Mouse (Mus musculus) layer of hippocampus, adult 9-10 months (tissue): ENCODE data around the gene Agpat1.

ENCODE experiments used
- DNase-seq: peaks from one replicate; pipeline ENCODE4 v3.0.0; 2022; ENCODE audit warnings: low spot score

Agpat1 gene

GRCm38 (mm10) chr17:34654392-34654791, 50.3 kb downstream of the Agpat1 start:
- DNase-seq: no peak

- DNase-seq: no peak
Measured at GRCm38 (mm10) chr17:34655160-34655559, 51.1 kb downstream of the Agpat1 start.

- no peak for DNase-seq
Measured at GRCm38 (mm10) chr17:34655581-34655991, 51.5 kb downstream of the Agpat1 start.

GRCm38 (mm10) chr17:34656666-34657065, 52.6 kb downstream of the Agpat1 start:
- no peak for DNase-seq

GRCm38 (mm10) chr17:34657271-34657670, 53.2 kb downstream of the Agpat1 start:
- no peak for DNase-seq

- no peak for DNase-seq
Measured at GRCm38 (mm10) chr17:34658145-34658544, 54.1 kb downstream of the Agpat1 start.

- DNase-seq: no peak
Measured at GRCm38 (mm10) chr17:34658591-34658990, 54.5 kb downstream of the Agpat1 start.

GRCm38 (mm10) chr17:34659181-34659896, 55.3 kb downstream of the Agpat1 start:
- DNase-seq: no peak

- no peak for DNase-seq
Measured at GRCm38 (mm10) chr17:34659897-34660214, 55.8 kb downstream of the Agpat1 start.

- DNase-seq: no peak
Measured at GRCm38 (mm10) chr17:34660259-34660820, 56.3 kb downstream of the Agpat1 start.

- DNase-seq: no peak
Measured at GRCm38 (mm10) chr17:34661121-34661591, 57.1 kb downstream of the Agpat1 start.

GRCm38 (mm10) chr17:34662468-34662867, 58.4 kb downstream of the Agpat1 start:
- DNase-seq: no peak

GRCm38 (mm10) chr17:34662978-34663377, 58.9 kb downstream of the Agpat1 start:
- DNase-seq: no peak
